Mouse (Mus musculus) limb, embryonic 14.5 days (tissue): ENCODE measurements around the gene Mepce. TPM values are rescaled to one million over a fixed set of nuclear protein-coding genes. Genes with fewer than 3 reads are reported as not detected.

Experiments used
- ATAC-seq: fragments of 200-750 bp; cut with Nextera tagmentation; 2 replicates; pipeline ENCODE4 v1.8.0; 2017; ENCODE audit warnings: low read depth, moderate number of reproducible peaks, moderate TSS enrichment; ENCODE audit not compliant: low FRiP score
- DNase-seq: peaks from one replicate; pipeline ENCODE4 v3.0.0-alpha.2; 2015; ENCODE audit warnings: low spot score
- H3K27ac ChIP-seq: fragments of 300-500 bp; sonication (generic); replicated peaks from 2 replicates; pipeline ENCODE4 v1.5.1; 2014; ENCODE audit warnings: low read depth, mild to moderate bottlenecking, low read length, moderate library complexity, mixed read lengths
- H3K27me3 ChIP-seq: fragments of 300-500 bp; sonication (generic); 2 replicates; pipeline ENCODE4 v1.6.1; 2014; ENCODE audit warnings: low read length, mixed read lengths; ENCODE audit not compliant: control insufficient read depth, insufficient read depth
- H3K36me3 ChIP-seq: fragments of 300-500 bp; sonication (generic); 2 replicates; pipeline ENCODE4 v1.6.1; 2014; ENCODE audit warnings: mild to moderate bottlenecking, low read length, moderate library complexity, mixed read lengths; ENCODE audit not compliant: control insufficient read depth, insufficient read depth
- H3K4me1 ChIP-seq: fragments of 300-500 bp; sonication (generic); 2 replicates; pipeline ENCODE4 v1.6.1; 2014; ENCODE audit warnings: antibody characterized with exemption, low read length, mixed read lengths; ENCODE audit not compliant: control insufficient read depth, insufficient read depth
- H3K4me2 ChIP-seq: fragments of 300-500 bp; sonication (generic); replicated peaks from 2 replicates; pipeline ENCODE4 v1.6.1; 2014; ENCODE audit warnings: low read depth, mild to moderate bottlenecking, low read length, moderate library complexity; ENCODE audit not compliant: severe bottlenecking
- H3K4me3 ChIP-seq: fragments of 300-500 bp; sonication (generic); replicated peaks from 2 replicates; pipeline ENCODE4 v1.5.1; 2014; ENCODE audit warnings: low read length
- H3K9ac ChIP-seq: fragments of 300-500 bp; sonication (generic); 2 replicates; pipeline ENCODE4 v1.6.1; 2014; ENCODE audit warnings: mild to moderate bottlenecking, low read depth, low read length, moderate library complexity; ENCODE audit not compliant: severe bottlenecking
- H3K9me3 ChIP-seq: fragments of 300-500 bp; sonication (generic); 2 replicates; pipeline ENCODE4 v1.6.1; 2016; ENCODE audit warnings: low read length; ENCODE audit not compliant: control insufficient read depth
- POLR2A ChIP-seq: fragments of 200-500 bp; IDR thresholded peaks from 2 replicates; pipeline ENCODE4 v1.8.0; 2012; ENCODE audit warnings: inconsistent platforms, mild to moderate bottlenecking, moderate library complexity, borderline replicate concordance; ENCODE audit not compliant: insufficient read depth, insufficient read length; ENCODE audit errors: extremely low read depth
- WGBS: fragments of 180-500 bp; shearing (Covaris S2); extraction: QIAGEN DNeasy Blood & Tissue Kit; methylation state at CpG from one replicate; pipeline ENCODE4 v1.1.7; 2014; 5-methylcytosine and 5-hydroxymethylcytosine counted together
- polyA plus RNA-seq, 2 experiments: library from polyadenylated mRNA; depleted of rRNA in 1 of 2; stranded (reverse) in 1 of 2; unstranded in 1 of 2; fragments of >200 nt; fragmentation: Nextera tagmentation in 1 of 2; extraction: Ambion mirVana in 1 of 2; gene quantifications; 2 replicates each; pipeline versions ENCODE4 v1.2.1 to v1.2.3; 2012 to 2014

The Mepce gene
- polyA plus RNA-seq, 2 experiments = 13.9 to 42.0 TPM

- H3K9ac ChIP-seq = peak overlapping the region; percentile 38
- 81% methylated on average over 13 of the region's 13 CpGs for WGBS
- no peaks in the 10 kb centered on the region for H3K27me3 ChIP-seq
- peaks cover 53% of the 10 kb centered on the region for H3K36me3 ChIP-seq
- DNase-seq (no peak), ATAC-seq (no peak)
- peaks cover 39% of the 10 kb centered on the region for H3K4me1 ChIP-seq
- H3K4me2 ChIP-seq = peak overlapping the region; percentile 83
- no peaks in the 10 kb centered on the region for H3K9me3 ChIP-seq
- no peak overlapping the region for H3K27ac ChIP-seq
- H3K4me3 ChIP-seq = 0 out of 2 replicates have a peak overlapping the region, but pooled peaks have one; percentile 2
- no peak for TF ChIP-seq POLR2A
These were observed 4.5 kb downstream of the Mepce start for GRCm38 (mm10) chr5:137782776-137783522.

- Histone ChIP-seq H3K9ac (no peak overlapping the region), H3K9me3 (no peaks in the 10 kb centered on the region), H3K27ac (no peak overlapping the region), H3K36me3 (peaks cover 53% of the 10 kb centered on the region), H3K27me3 (no peaks in the 10 kb centered on the region), H3K4me2 (no peak overlapping the region), H3K4me1 (peaks cover 36% of the 10 kb centered on the region), H3K4me3 (no peak overlapping the region)
- WGBS = 88% methylated on average over 7 of the region's 7 CpGs
- DNase-seq = no peak
- no peak for TF ChIP-seq POLR2A
- ATAC-seq = no peak
These were observed 5.8 kb downstream of the Mepce start for GRCm38 (mm10) chr5:137781661-137782060.

- peak overlapping the region; percentile 87 for H3K9ac ChIP-seq
- ATAC-seq (peak; percentile 6; the same call in 1 of the 2 replicates), DNase-seq (no peak)
- H3K4me1 ChIP-seq = peaks cover 33% of the 10 kb centered on the region
- no peak for TF ChIP-seq POLR2A
- WGBS = under 1% methylated on average over 40 of the region's 83 CpGs
- peak overlapping the region; percentile 86 for H3K4me2 ChIP-seq
- no peaks in the 10 kb centered on the region for H3K27me3 ChIP-seq
- H3K4me3 ChIP-seq = peak overlapping the region; percentile 98
- no peaks in the 10 kb centered on the region for H3K9me3 ChIP-seq
- H3K27ac ChIP-seq = peak overlapping the region; percentile 81
- H3K36me3 ChIP-seq = peaks cover 47% of the 10 kb centered on the region
These were observed 8.2 kb downstream of the Mepce start for GRCm38 (mm10) chr5:137779053-137779933.

DNA sequence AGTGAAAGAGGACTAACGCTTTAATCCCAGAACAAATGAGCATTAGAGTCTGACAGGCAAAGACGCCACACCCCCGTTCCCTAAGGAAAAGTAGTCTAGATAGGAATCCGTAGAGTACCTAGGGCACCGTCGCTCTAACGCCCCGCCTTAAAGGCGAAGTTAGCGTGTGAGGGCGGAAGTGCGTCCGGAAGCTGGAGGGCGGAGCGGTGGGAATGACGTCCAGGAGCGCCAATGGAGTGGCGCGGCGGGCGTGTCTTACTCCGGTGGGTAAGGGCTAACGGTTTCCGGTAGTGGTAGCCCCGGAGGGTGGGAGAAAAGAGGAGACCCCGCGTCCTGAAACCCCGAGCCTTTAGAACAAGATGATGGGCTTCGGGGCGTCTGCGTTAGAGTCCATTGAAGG is 8.8 kb downstream of the Mepce start, which contains the start of gene Ppp1r35:
TSS of gene Ppp1r35 (plus strand) at position 215 of the 400 bp plus-strand sequence.
- DNase-seq (peak; percentile 97), ATAC-seq (peak; percentile 94)
- no peaks in the 10 kb centered on the region for H3K27me3 ChIP-seq
- H3K4me3 ChIP-seq = peak within 1 kb of the TSS; percentile 98
- peak within 1 kb of the TSS; percentile 87 for H3K9ac ChIP-seq
- H3K4me2 ChIP-seq = peak within 1 kb of the TSS; percentile 86
- peak within 1 kb of the TSS; percentile 81 for H3K27ac ChIP-seq
- peaks cover 41% of the 10 kb centered on the region for H3K36me3 ChIP-seq
- peak; percentile 56; the same call in 1 of the 2 replicates for TF ChIP-seq POLR2A
- H3K9me3 ChIP-seq = no peaks in the 10 kb centered on the region
- WGBS = under 1% methylated on average over 30 of the region's 31 CpGs
- peaks cover 26% of the 10 kb centered on the region for H3K4me1 ChIP-seq

DNA sequence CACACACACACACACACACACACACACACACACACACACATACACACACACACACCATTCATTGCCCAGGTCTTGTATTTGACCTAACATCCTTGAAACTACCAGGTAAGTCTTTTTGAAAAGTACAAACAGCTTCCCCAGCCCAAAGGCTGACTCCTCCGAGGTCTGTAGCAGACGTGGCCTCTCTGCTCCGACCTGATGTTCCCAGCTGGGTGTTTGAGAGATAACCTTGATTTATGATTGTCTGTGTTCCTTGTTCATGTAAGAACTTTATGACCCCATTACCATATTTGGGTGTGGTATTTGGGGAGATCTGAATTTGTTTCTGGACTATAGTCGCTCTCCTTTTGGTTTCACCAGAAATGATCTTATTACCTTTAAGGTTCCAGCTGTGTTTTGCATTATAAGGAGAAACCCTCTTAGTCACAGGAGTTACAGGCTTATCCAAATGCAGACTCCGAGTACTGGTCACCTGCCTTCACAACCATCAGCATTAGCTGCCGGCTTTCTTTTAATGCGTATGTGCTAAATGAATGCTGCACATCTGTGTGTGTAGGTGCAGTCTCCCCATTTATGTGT is 10.1 kb downstream of the Mepce start:
- H3K4me1 ChIP-seq = peaks cover 19% of the 10 kb centered on the region
- peaks cover 28% of the 10 kb centered on the region for H3K36me3 ChIP-seq
- WGBS = 64% methylated on average over 7 of the region's 7 CpGs
- no peak overlapping the region for H3K27ac ChIP-seq
- H3K4me3 ChIP-seq = no peak overlapping the region
- TF ChIP-seq POLR2A = no peak
- DNase-seq (no peak), ATAC-seq (no peak)
- H3K9ac ChIP-seq = no peak overlapping the region
- H3K4me2 ChIP-seq = no peak overlapping the region
- no peaks in the 10 kb centered on the region for H3K9me3 ChIP-seq
- no peaks in the 10 kb centered on the region for H3K27me3 ChIP-seq
